21 mouse cellular contexts compared by ENCODE assay signal in genomic region chr10:68036368-68036980, GRCm38 (mm10). TPM values are rescaled to one million over a fixed set of nuclear protein-coding genes. Genes with fewer than 3 reads are reported as not detected.
DNase-seq lines count a peak whose midpoint lies in the region; ATAC-seq and TF ChIP-seq lines count a peak whose summit lies in the region.
"Had no signal": no experiment of that assay in that cellular context is flagged by ENCODE, and none has a peak within 500 bp of the region (broad histone marks: within the 10 kb centered on the region; RNA-seq: fewer than 3 reads in every experiment).

No protein-coding gene starts in this region.

- no peaks in the 10 kb centered on the region for H3K9me3 ChIP-seq in kidney, embryonic 15.5 days (replicated peaks)
- H3K9me3 ChIP-seq in lung, postnatal 0 days (ENCODE audit: low read length) = no peaks in the 10 kb centered on the region
- H3K9me3 ChIP-seq: embryonic facial prominence, embryonic 13.5 days; forebrain, embryonic 12.5 days; heart, embryonic 12.5 days had no signal

- H3K27me3 ChIP-seq in kidney, embryonic 15.5 days = no peaks in the 10 kb centered on the region
- H3K27me3 ChIP-seq in kidney, adult 2 months (replicated peaks; ENCODE audit: control insufficient read depth, insufficient read depth, low read length) = no peaks in the 10 kb centered on the region
- no peaks in the 10 kb centered on the region for H3K27me3 ChIP-seq in lung, postnatal 0 days (replicated peaks; ENCODE audit: insufficient read depth, low read length)
- H3K27me3 ChIP-seq: embryonic facial prominence, embryonic 13.5 days; forebrain, embryonic 12.5 days; heart, embryonic 12.5 days had no signal

- H3K4me3 ChIP-seq in kidney, embryonic 15.5 days (replicated peaks) = no peak overlapping the region
- no peak overlapping the region for H3K4me3 ChIP-seq in kidney, adult 2 months (ENCODE audit: insufficient read depth, low read depth, low read length)
- H3K4me3 ChIP-seq in lung, postnatal 0 days (ENCODE audit: low read depth, low read length) = no peak overlapping the region
- H3K4me3 ChIP-seq: embryonic facial prominence, embryonic 13.5 days; forebrain, embryonic 12.5 days; heart, adult 2 months; heart, embryonic 12.5 days; hindbrain, embryonic 10.5 days had no signal

- no peak overlapping the region for H3K27ac ChIP-seq in kidney, embryonic 15.5 days
- H3K27ac ChIP-seq in kidney, adult 2 months (ENCODE audit: insufficient read depth, low read depth, low read length) = no peak overlapping the region
- H3K27ac ChIP-seq in lung, postnatal 0 days (ENCODE audit: low read length) = no peak overlapping the region
- H3K27ac ChIP-seq: embryonic facial prominence, embryonic 13.5 days; forebrain, embryonic 12.5 days; heart, adult 2 months; hindbrain, embryonic 10.5 days; hindbrain, embryonic 14.5 days had no signal

- no peak for TF ChIP-seq EP300 in lung, postnatal 0 days (IDR thresholded peaks at IDR 0.05)

- intact Hi-C loops in left cerebral cortex, postnatal 36 days (cut with DNase I) = no loop called here

- no peak overlapping the region for H3K4me2 ChIP-seq in kidney, embryonic 15.5 days
- H3K4me2 ChIP-seq in lung, postnatal 0 days (replicated peaks; ENCODE audit: low read depth, low read length) = no peak overlapping the region
- H3K4me2 ChIP-seq: embryonic facial prominence, embryonic 13.5 days; forebrain, embryonic 12.5 days; heart, embryonic 12.5 days; hindbrain, embryonic 14.5 days had no signal

- ATAC-seq in kidney, embryonic 15.5 days (replicated peaks; ENCODE audit: low FRiP score) = 0 out of 2 replicates have a peak, but pooled peaks have one; percentile 29
- 0 out of 2 replicates have a peak, but pooled peaks have one; percentile 13 for ATAC-seq in lung, postnatal 0 days
- ATAC-seq in CD4-positive, CD25-positive, alpha-beta regulatory T cell, adult 4 months = peak; percentile 38
- ATAC-seq in inflammation-experienced regulatory T-cells, adult 6 months = peak; percentile 33
- ATAC-seq: forebrain, embryonic 16.5 days had no signal

- H3K9ac ChIP-seq in kidney, embryonic 15.5 days = no peak overlapping the region
- H3K9ac ChIP-seq in lung, postnatal 0 days (replicated peaks; ENCODE audit: low read depth) = no peak overlapping the region
- H3K9ac ChIP-seq: embryonic facial prominence, embryonic 13.5 days; forebrain, embryonic 12.5 days; heart, embryonic 12.5 days; hindbrain, embryonic 14.5 days had no signal

- 64% methylated on average over 17 of the region's 17 CpGs for WGBS in kidney, embryonic 15.5 days
- 64% methylated on average over 17 of the region's 17 CpGs for WGBS in kidney, adult 2 months
- 90% methylated on average over 17 of the region's 17 CpGs for WGBS in lung, postnatal 0 days

- TF ChIP-seq POLR2A in kidney, adult 2 months (IDR thresholded peaks at IDR 0.05; ENCODE audit: low read depth, low read length) = no peak

- peaks cover 14% of the 10 kb centered on the region; the same call in 1 of the 2 replicates for H3K36me3 ChIP-seq in kidney, embryonic 15.5 days
- H3K36me3 ChIP-seq in kidney, adult 2 months (ENCODE audit: control insufficient read depth, insufficient read depth, low read length) = no peaks in the 10 kb centered on the region
- peaks cover 9% of the 10 kb centered on the region; the same call in 1 of the 2 replicates for H3K36me3 ChIP-seq in lung, postnatal 0 days (ENCODE audit: insufficient read depth, low read length)
- H3K36me3 ChIP-seq: G1E had no signal

- no peak for TF ChIP-seq CTCF in kidney, adult 2 months (conservative IDR thresholded peaks at IDR 0.05; ENCODE audit: insufficient read depth, insufficient read length, low read depth, low read length)
- TF ChIP-seq CTCF in lung, postnatal 0 days (IDR thresholded peaks at IDR 0.05) = no peak

- DNase-seq in kidney, adult 2 months = no peak
- no peak for DNase-seq in lung, postnatal 0 days (ENCODE audit: low spot score)
- DNase-seq in lung, postnatal 25 days (ENCODE audit: low spot score) = no peak
- no peak for DNase-seq in left cerebral cortex, postnatal 36 days (ENCODE audit: low spot score in 2 of 2)
- DNase-seq: adrenal gland, postnatal 14 days; B cell, adult 2 months; cerebellum, adult 11-12 months; cerebellum, adult 9-10 months; cerebellum, postnatal 36 days; gastrocnemius, postnatal 10 days; heart, adult 2 months had no signal

- H3K4me1 ChIP-seq in kidney, embryonic 15.5 days = peaks cover 7% of the 10 kb centered on the region; the same call in 1 of the 2 replicates
- no peaks in the 10 kb centered on the region for H3K4me1 ChIP-seq in kidney, adult 2 months (ENCODE audit: control insufficient read depth, insufficient read depth, low read length)
- H3K4me1 ChIP-seq in lung, postnatal 0 days (ENCODE audit: insufficient read depth, low read depth, low read length) = no peaks in the 10 kb centered on the region
- H3K4me1 ChIP-seq: heart, embryonic 12.5 days had no signal

RNA-seq across cellular contexts. Expression of gene Rtkn2, which starts 57.1 kb away (rescaled TPM):
- 9.3 and 11.5 TPM in 2 replicates for polyA plus RNA-seq in kidney, embryonic 15.5 days (2015; fragmentation: Nextera tagmentation; extraction: Ambion mirVana)
- 0.05 TPM in 1 of 2 replicates, not detected in the other for polyA plus RNA-seq in kidney, adult 2 months (2012; rRNA removed)
- 171 and 207 TPM in 2 replicates for polyA plus RNA-seq in lung, postnatal 0 days (2015; fragmentation: Nextera tagmentation; extraction: Ambion mirVana)
- polyA plus RNA-seq in CD4-positive, CD25-positive, alpha-beta regulatory T cell, adult 4 months (2017; shearing (Covaris generic)) = under 1 TPM; 0.20 to 0.32 TPM
- under 1 TPM; 0.21 to 0.87 (median 0.41) TPM for polyA plus RNA-seq in inflammation-experienced regulatory T-cells, adult 6 months (2017; shearing (Covaris generic))
- total RNA-seq in left cerebral cortex, postnatal 36 days (2021) = 1 to 10 TPM; 5.5 to 5.9 TPM
- polyA plus RNA-seq: G1E had no signal

Comparison
In these comparisons a context has a peak if more than half of its experiments do, and no peak if none do; other contexts are left out.
1. RNA of gene Rtkn2, which starts 57.1 kb away (polyA plus RNA-seq): 171 to 207 TPM in lung, postnatal 0 days; 9.3 to 11.5 TPM in kidney, embryonic 15.5 days, 0.21 to 0.87 TPM in inflammation-experienced regulatory T-cells, adult 6 months, 0.20 to 0.32 TPM in CD4-positive, CD25-positive, alpha-beta regulatory T cell, adult 4 months and 0.05 TPM in kidney, adult 2 months; every median in the first group is over 10 times any median in the second.
2. Peak in every context shown above with its lines, with median percentiles within 50 percentile points of each other: ATAC-seq.